Mouse (Mus musculus): ENCODE measurements around the gene Olfr727.

The Olfr727 gene

GRCm38 (mm10) chr14:50122886-50123285 is at the start of gene Olfr727:
Gene Olfr727, plus strand, starts transcription at chr14:50123186.
- no peak for DNase-seq

- DNase-seq: no peak
Measured at GRCm38 (mm10) chr14:50090853-50091252, 32.1 kb upstream of the Olfr727 start, which contains the start of gene Olfr726. Gene Olfr726, minus strand, starts transcription at chr14:50090953.

DNA sequence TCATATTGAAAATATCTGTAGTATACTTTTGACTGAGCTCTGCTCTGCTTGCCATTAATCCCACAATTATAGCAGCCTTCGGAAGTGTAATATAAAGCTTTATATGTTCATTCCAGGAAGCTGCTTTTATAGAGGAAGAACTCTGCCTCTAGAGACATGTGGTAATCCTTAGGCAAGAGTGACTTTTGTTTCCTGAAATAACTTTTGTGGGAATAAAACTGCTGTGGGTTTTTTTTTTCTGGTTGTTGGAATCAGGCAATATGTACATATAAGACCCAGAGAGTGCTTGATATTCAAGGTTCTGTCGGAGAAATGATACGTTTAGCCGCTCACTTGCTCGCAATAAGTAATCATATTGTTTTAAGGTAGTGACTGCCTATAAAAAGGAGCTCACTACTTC is 19.6 kb downstream of the Olfr727 start, which contains the start of gene Olfr728:
Gene Olfr728, minus strand, starts transcription at position 101 of the 400 bp plus-strand sequence.
- DNase-seq: no peak

DNA sequence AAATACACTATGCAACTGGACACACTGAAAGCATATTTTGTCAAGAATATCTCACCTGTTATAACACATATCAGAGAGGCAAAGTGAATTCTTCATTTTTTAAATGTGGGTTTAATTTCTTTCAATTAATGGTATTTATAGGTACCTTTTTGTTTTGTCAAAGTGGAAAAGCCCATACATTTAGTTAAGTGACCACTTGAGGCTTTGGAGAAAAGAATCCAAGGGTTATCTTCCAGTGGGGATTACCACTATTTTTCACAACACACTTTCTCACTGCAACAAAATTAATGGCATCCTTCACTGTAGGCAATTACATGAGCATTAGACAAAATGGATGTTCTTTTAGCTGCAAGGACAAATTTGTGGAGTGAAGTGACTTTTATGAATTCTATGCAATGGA is 29.8 kb downstream of the Olfr727 start, which contains the start of gene Olfr729:
Gene Olfr729, minus strand, starts transcription at position 101 of the 400 bp plus-strand sequence.
- no peak for DNase-seq
